Mouse (Mus musculus) liver, embryonic 12.5 days (tissue): ENCODE measurements at regions not wholly inside any gene's neighbourhood (a gene's known extent, or its start where the extent isn't known, plus 50 kb on each side); places are given as distances from the start of the nearest gene placed in this dataset.

ENCODE experiments used
- ATAC-seq: fragments of 200-750 bp; cut with Nextera tagmentation; 2 replicates; pipeline ENCODE4 v1.8.0; 2017; ENCODE audit warnings: moderate number of reproducible peaks, mild to moderate bottlenecking, moderate library complexity
- H3K27ac ChIP-seq: fragments of 300-500 bp; sonication (generic); 2 replicates; pipeline ENCODE4 v1.5.1; 2016; ENCODE audit warnings: mild to moderate bottlenecking
- H3K27me3 ChIP-seq: fragments of 300-500 bp; sonication (generic); replicated peaks from 2 replicates; pipeline ENCODE4 v1.6.1; 2016; ENCODE audit warnings: mild to moderate bottlenecking, moderate library complexity
- H3K36me3 ChIP-seq: fragments of 300-500 bp; sonication (generic); 2 replicates; pipeline ENCODE4 v1.6.1; 2016; ENCODE audit warnings: mild to moderate bottlenecking, moderate library complexity
- H3K4me1 ChIP-seq: fragments of 300-500 bp; sonication (generic); 2 replicates; pipeline ENCODE4 v1.6.1; 2016
- H3K4me2 ChIP-seq: fragments of 300-500 bp; sonication (generic); 2 replicates; pipeline ENCODE4 v1.6.1; 2016; ENCODE audit warnings: mild to moderate bottlenecking, moderate library complexity
- H3K4me3 ChIP-seq: fragments of 300-500 bp; sonication (generic); 2 replicates; pipeline ENCODE4 v1.5.1; 2016; ENCODE audit warnings: mild to moderate bottlenecking, moderate library complexity
- H3K9ac ChIP-seq: fragments of 300-500 bp; sonication (generic); 2 replicates; pipeline ENCODE4 v1.6.1; 2016; ENCODE audit warnings: mild to moderate bottlenecking, moderate library complexity
- H3K9me3 ChIP-seq: fragments of 300-500 bp; sonication (generic); replicated peaks from 2 replicates; pipeline ENCODE4 v1.6.1; 2016; ENCODE audit warnings: mild to moderate bottlenecking, moderate library complexity
- WGBS: fragments of 180-500 bp; shearing (Covaris S2); methylation state at CpG from one replicate; pipeline ENCODE4 v1.1.7; 2016; ENCODE audit not compliant: insufficient replicate concordance; 5-methylcytosine and 5-hydroxymethylcytosine counted together

DNA sequence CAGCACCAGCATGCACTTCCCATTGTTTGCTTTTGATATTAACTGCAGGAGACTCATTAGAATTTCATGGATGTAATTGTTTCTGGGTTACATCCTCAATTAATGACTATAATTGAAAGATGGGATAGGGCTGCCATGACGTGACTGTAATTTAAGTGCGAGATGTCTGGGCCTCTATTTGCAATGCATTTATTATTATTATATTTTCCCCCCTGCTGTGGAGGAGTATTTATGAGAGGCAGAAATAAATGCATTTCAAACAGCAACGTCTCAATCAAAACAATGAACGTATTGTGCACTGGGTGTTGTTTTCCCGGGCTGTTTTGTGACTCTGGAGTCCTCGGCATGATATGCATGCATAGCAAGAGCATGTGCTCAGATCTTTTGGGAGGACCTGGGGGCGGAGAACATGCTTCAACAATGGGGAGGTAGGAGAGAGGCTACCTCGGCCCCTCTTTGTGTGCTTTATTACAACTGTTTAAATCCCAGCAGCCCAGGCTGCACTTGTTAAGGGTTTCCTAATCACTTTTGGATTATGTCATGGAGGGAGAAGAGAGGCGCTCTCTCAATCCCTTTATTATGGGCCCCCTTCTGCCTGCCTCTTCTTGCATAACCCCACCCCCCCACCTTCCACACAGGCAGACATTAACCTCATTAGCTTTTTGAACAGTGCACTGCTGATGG lies 364.2 kb downstream of the Btg1 start:
- whole genome bisulfite sequencing: 73% methylated on average over 9 of the region's 9 CpGs

GRCm38 (mm10) chr10:96981516-96981869 lies 364.7 kb downstream of the Btg1 start:
- H3K4me1 ChIP-seq: no peaks in the 10 kb centered on the region
- H3K9me3 ChIP-seq: no peaks in the 10 kb centered on the region
- no peak overlapping the region for H3K9ac ChIP-seq
- H3K4me3 ChIP-seq: no peak overlapping the region
- WGBS: 65% methylated on average over 2 of the region's 2 CpGs
- no peaks in the 10 kb centered on the region for H3K36me3 ChIP-seq
- H3K4me2 ChIP-seq: no peak overlapping the region
- no peak overlapping the region for H3K27ac ChIP-seq
- ATAC-seq: no peak
- H3K27me3 ChIP-seq: no peaks in the 10 kb centered on the region

More for the DNA sequence above, 364.2 kb downstream of the Btg1 start:
- H3K36me3 ChIP-seq: no peaks in the 10 kb centered on the region
- no peak overlapping the region for H3K4me3 ChIP-seq
- no peak overlapping the region for H3K9ac ChIP-seq
- H3K4me1 ChIP-seq: no peaks in the 10 kb centered on the region
- H3K9me3 ChIP-seq: no peaks in the 10 kb centered on the region
- H3K27ac ChIP-seq: no peak overlapping the region
- no peak for ATAC-seq
- H3K27me3 ChIP-seq: no peaks in the 10 kb centered on the region
- no peak overlapping the region for H3K4me2 ChIP-seq

GRCm38 (mm10) chr10:97000871-97001270 lies 384.1 kb downstream of the Btg1 start:
- Histone ChIP-seq H3K27ac (no peak overlapping the region), H3K9ac (no peak overlapping the region), H3K4me1 (no peaks in the 10 kb centered on the region), H3K9me3 (no peaks in the 10 kb centered on the region), H3K27me3 (no peaks in the 10 kb centered on the region), H3K4me2 (no peak overlapping the region), H3K4me3 (no peak overlapping the region), H3K36me3 (no peaks in the 10 kb centered on the region)
- no peak for ATAC-seq

DNA sequence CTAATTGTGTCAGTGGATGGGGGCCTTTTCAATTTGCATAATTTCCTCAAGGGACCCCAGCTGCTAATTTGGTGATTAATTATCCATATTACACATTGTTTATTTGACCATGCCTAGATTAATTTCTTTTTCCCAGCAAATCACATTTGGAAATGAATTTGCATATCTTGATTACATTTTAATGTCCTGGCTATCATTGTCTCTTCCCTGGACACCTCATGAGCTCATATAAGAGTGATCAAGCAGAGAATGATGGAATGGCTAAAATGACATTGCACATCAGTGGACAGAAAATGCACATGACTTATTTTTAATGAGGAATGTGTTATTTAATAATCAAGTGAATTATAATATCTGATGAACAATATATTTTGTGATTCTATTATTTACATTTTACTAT lies 392.1 kb downstream of the Btg1 start:
- Histone ChIP-seq H3K36me3 (no peaks in the 10 kb centered on the region), H3K27me3 (no peaks in the 10 kb centered on the region), H3K9ac (no peak overlapping the region), H3K4me3 (no peak overlapping the region), H3K4me1 (no peaks in the 10 kb centered on the region), H3K27ac (no peak overlapping the region), H3K9me3 (no peaks in the 10 kb centered on the region), H3K4me2 (no peak overlapping the region)
- no peak for ATAC-seq

DNA sequence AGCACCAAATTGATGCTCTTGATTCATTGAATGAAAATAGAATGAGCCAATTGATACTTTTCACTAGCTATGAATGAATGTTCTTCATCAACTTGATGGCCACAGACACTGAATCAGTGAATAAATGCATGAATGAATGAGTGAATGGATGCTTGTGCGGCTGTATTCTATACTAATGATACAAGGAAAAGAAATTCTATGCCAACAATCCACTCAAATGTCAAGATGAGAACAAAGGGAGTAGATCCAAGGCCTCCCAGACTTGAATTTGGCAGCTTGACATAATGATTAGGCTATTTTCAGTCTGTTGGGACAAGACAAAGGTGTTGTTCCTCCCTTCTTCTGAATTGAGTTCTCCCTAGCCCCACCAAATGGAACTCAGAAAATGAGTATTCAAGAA lies 393.1 kb downstream of the Btg1 start:
- no peak overlapping the region for H3K4me2 ChIP-seq
- H3K27ac ChIP-seq: no peak overlapping the region
- 65% methylated on average over 1 of the region's 1 CpGs for WGBS
- H3K36me3 ChIP-seq: no peaks in the 10 kb centered on the region
- no peaks in the 10 kb centered on the region for H3K9me3 ChIP-seq
- ATAC-seq: no peak
- H3K27me3 ChIP-seq: no peaks in the 10 kb centered on the region
- H3K4me1 ChIP-seq: no peaks in the 10 kb centered on the region
- no peak overlapping the region for H3K4me3 ChIP-seq
- no peak overlapping the region for H3K9ac ChIP-seq

- H3K4me2 ChIP-seq: no peak overlapping the region
These were observed 401.8 kb downstream of the Btg1 start for GRCm38 (mm10) chr10:97018641-97019040.

GRCm38 (mm10) chr10:97028776-97029175 lies 412.0 kb downstream of the Btg1 start:
- no peaks in the 10 kb centered on the region for H3K9me3 ChIP-seq
- H3K4me2 ChIP-seq: no peak overlapping the region
- H3K4me1 ChIP-seq: no peaks in the 10 kb centered on the region
- no peak overlapping the region for H3K9ac ChIP-seq
- H3K27ac ChIP-seq: no peak overlapping the region
- H3K27me3 ChIP-seq: no peaks in the 10 kb centered on the region
- 78% methylated on average over 5 of the region's 5 CpGs for WGBS
- no peak overlapping the region for H3K4me3 ChIP-seq
- no peaks in the 10 kb centered on the region for H3K36me3 ChIP-seq
- no peak for ATAC-seq

More at GRCm38 (mm10) chr10:97018641-97019040, 401.8 kb downstream of the Btg1 start:
- no peak overlapping the region for H3K9ac ChIP-seq
- no peak overlapping the region for H3K4me3 ChIP-seq
- H3K27ac ChIP-seq: no peak overlapping the region
- H3K36me3 ChIP-seq: no peaks in the 10 kb centered on the region
- WGBS: 66% methylated on average over 3 of the region's 3 CpGs
- H3K27me3 ChIP-seq: no peaks in the 10 kb centered on the region
- no peak for ATAC-seq
- H3K4me1 ChIP-seq: no peaks in the 10 kb centered on the region
- no peaks in the 10 kb centered on the region for H3K9me3 ChIP-seq

DNA sequence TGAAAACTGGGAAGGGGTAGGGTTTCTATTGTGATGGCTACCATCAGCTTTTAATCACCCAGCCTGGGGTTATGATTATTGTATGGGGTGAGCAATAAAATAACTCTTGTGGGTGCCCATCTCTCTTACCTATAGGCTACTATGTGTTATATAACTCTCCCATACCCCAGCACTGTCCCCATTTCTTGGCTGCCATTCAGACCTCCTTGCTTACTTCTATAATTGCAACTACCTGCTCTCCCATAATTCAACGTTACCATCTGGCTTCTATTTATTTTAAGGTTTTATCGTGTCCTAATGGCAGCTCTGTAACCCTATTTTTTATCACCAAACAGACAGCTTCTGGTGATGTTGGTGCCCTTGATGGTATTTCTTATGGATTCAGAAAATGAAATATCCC lies 414.2 kb downstream of the Btg1 start:
- H3K9ac ChIP-seq: no peak overlapping the region
- no peak for ATAC-seq
- WGBS: 65% methylated on average over 2 of the region's 2 CpGs

DNA sequence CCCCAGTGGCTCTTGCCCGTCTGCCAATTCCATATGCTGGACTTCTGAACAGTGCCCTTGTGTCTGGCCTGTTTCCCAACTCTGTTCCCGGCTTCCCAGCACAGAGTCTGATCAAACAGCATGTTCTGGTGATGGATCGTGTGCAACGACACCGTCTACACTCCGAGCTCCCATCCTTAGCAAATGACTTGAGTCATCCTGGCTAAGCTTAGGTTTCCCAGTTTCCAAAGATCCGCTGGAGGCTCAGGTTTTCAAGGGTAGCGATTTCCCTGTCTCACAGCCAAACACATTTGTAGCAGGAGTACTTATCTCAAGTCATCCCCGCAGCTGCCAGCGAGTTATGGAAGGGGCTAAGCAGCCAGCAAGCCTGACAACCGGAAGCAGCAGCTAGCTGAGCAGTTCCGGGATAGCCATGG lies 418.6 kb downstream of the Btg1 start:
- H3K4me3 ChIP-seq: no peak overlapping the region
- no peaks in the 10 kb centered on the region for H3K36me3 ChIP-seq
- H3K9me3 ChIP-seq: no peaks in the 10 kb centered on the region
- H3K27ac ChIP-seq: no peak overlapping the region
- no peak for ATAC-seq
- no peaks in the 10 kb centered on the region for H3K4me1 ChIP-seq
- no peak overlapping the region for H3K4me2 ChIP-seq
- no peak overlapping the region for H3K9ac ChIP-seq
- WGBS: 53% methylated on average over 12 of the region's 12 CpGs
- H3K27me3 ChIP-seq: no peaks in the 10 kb centered on the region

More for the DNA sequence above, 414.2 kb downstream of the Btg1 start:
- Histone ChIP-seq H3K4me1 (no peaks in the 10 kb centered on the region), H3K4me2 (no peak overlapping the region), H3K27ac (no peak overlapping the region), H3K36me3 (no peaks in the 10 kb centered on the region), H3K9me3 (no peaks in the 10 kb centered on the region), H3K27me3 (no peaks in the 10 kb centered on the region), H3K4me3 (no peak overlapping the region)

DNA sequence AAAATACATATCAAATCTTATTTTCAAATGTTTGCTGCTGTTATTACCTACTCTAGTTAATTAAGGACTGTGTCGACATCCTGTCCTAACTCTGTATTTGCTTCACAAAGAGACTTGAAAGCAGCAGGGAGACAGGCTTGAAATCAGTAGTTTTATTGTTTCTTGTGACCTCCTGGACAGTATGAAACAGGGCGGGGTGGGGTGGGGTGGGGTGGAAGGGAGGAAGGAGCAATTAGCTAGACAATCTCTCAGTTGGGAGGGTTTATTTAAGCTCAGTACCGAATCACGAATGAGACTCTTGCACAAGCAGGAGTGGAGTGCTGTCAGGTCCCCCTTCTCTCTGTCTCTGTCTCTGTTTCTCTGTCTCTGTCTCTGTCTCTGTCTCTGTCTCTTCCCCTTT lies 421.2 kb downstream of the Btg1 start:
- Histone ChIP-seq H3K9ac (no peak overlapping the region), H3K9me3 (no peaks in the 10 kb centered on the region), H3K36me3 (no peaks in the 10 kb centered on the region), H3K4me2 (no peak overlapping the region), H3K27ac (no peak overlapping the region), H3K27me3 (no peaks in the 10 kb centered on the region), H3K4me3 (no peak overlapping the region), H3K4me1 (no peaks in the 10 kb centered on the region)
- WGBS: 54% methylated on average over 4 of the region's 4 CpGs
- ATAC-seq: no peak

GRCm38 (mm10) chr10:97047566-97047965 lies 430.8 kb downstream of the Btg1 start:
- no peak overlapping the region for H3K27ac ChIP-seq
- H3K4me2 ChIP-seq: no peak overlapping the region
- H3K27me3 ChIP-seq: no peaks in the 10 kb centered on the region
- no peaks in the 10 kb centered on the region for H3K9me3 ChIP-seq
- H3K36me3 ChIP-seq: no peaks in the 10 kb centered on the region
- 77% methylated on average over 2 of the region's 2 CpGs for WGBS
- no peaks in the 10 kb centered on the region for H3K4me1 ChIP-seq
- no peak overlapping the region for H3K4me3 ChIP-seq
- ATAC-seq: no peak
- H3K9ac ChIP-seq: no peak overlapping the region

DNA sequence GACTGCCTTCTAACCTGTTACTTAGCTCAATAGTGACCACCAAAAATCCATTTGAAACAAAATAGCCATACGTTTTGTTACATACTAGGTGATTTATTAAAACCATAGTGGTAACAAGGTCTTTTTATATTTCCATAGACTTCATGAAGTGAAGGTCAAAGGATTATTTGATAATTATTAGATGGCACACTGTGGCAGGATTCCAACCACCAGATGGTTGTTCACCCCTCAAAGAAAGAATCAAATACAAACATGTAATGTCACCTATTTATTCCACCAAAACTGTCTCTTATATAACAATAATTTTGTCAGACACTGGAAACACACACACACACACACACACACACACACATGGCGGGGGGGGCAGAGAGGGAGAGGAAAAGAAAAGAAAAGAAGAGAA lies 431.2 kb downstream of the Btg1 start:
- Histone ChIP-seq H3K36me3 (no peaks in the 10 kb centered on the region), H3K27me3 (no peaks in the 10 kb centered on the region), H3K4me2 (no peak overlapping the region), H3K9me3 (no peaks in the 10 kb centered on the region), H3K4me3 (no peak overlapping the region), H3K9ac (no peak overlapping the region), H3K4me1 (no peaks in the 10 kb centered on the region), H3K27ac (no peak overlapping the region)
- ATAC-seq: no peak
- 28% methylated on average over 2 of the region's 2 CpGs for WGBS

- no peak overlapping the region for H3K27ac ChIP-seq
These were observed 424.9 kb upstream of the Dcn start for GRCm38 (mm10) chr10:97054472-97054871.

More at GRCm38 (mm10) chr10:97054472-97054871, 424.9 kb upstream of the Dcn start:
- Histone ChIP-seq H3K9me3 (no peaks in the 10 kb centered on the region), H3K9ac (no peak overlapping the region), H3K4me3 (no peak overlapping the region), H3K36me3 (no peaks in the 10 kb centered on the region), H3K4me2 (no peak overlapping the region), H3K27me3 (no peaks in the 10 kb centered on the region), H3K4me1 (no peaks in the 10 kb centered on the region)
- WGBS: 53% methylated on average over 3 of the region's 3 CpGs
- ATAC-seq: no peak
